Mouse (Mus musculus): ENCODE data around the gene Ttc28.

The Ttc28 gene

GRCm38 (mm10) chr5:110879042-110879441 lies 561 bp upstream of the Ttc28 start:
- DNase-seq (ENCODE audit: low spot score in 2 of 2) = no peak

- no peak for DNase-seq (ENCODE audit: low spot score in 2 of 2)
Measured at GRCm38 (mm10) chr5:110888596-110888995, 9.0 kb downstream of the Ttc28 start.

GRCm38 (mm10) chr5:110889945-110890344 lies 10.3 kb downstream of the Ttc28 start:
- DNase-seq (ENCODE audit: low spot score in 2 of 2) = no peak

GRCm38 (mm10) chr5:110890561-110890960 lies 11.0 kb downstream of the Ttc28 start:
- DNase-seq (ENCODE audit: low spot score in 2 of 2) = no peak

GRCm38 (mm10) chr5:110897114-110897788 lies 17.6 kb downstream of the Ttc28 start:
- DNase-seq (ENCODE audit: low spot score in 2 of 2) = no peak

GRCm38 (mm10) chr5:110898169-110898568 lies 18.6 kb downstream of the Ttc28 start:
- no peak for DNase-seq (ENCODE audit: low spot score in 2 of 2)

- DNase-seq (ENCODE audit: low spot score in 2 of 2) = no peak
Measured at GRCm38 (mm10) chr5:110898785-110899184, 19.2 kb downstream of the Ttc28 start.

GRCm38 (mm10) chr5:110900331-110900730 lies 20.7 kb downstream of the Ttc28 start:
- DNase-seq (ENCODE audit: low spot score in 2 of 2) = no peak

- DNase-seq (ENCODE audit: low spot score in 2 of 2) = no peak
Measured at GRCm38 (mm10) chr5:110906708-110907107, 27.1 kb downstream of the Ttc28 start.

GRCm38 (mm10) chr5:110908879-110909278 lies 29.3 kb downstream of the Ttc28 start:
- no peak for DNase-seq (ENCODE audit: low spot score in 2 of 2)

GRCm38 (mm10) chr5:110909955-110910589 lies 30.5 kb downstream of the Ttc28 start:
- DNase-seq (ENCODE audit: low spot score in 2 of 2) = no peak

- no peak for DNase-seq (ENCODE audit: low spot score in 2 of 2)
Measured at GRCm38 (mm10) chr5:110914859-110915258, 35.3 kb downstream of the Ttc28 start.

GRCm38 (mm10) chr5:110916241-110916640 lies 36.6 kb downstream of the Ttc28 start:
- no peak for DNase-seq (ENCODE audit: low spot score in 2 of 2)

GRCm38 (mm10) chr5:110919541-110919940 lies 39.9 kb downstream of the Ttc28 start:
- no peak for DNase-seq (ENCODE audit: low spot score in 2 of 2)

GRCm38 (mm10) chr5:110923336-110923735 lies 43.7 kb downstream of the Ttc28 start:
- DNase-seq (ENCODE audit: low spot score in 2 of 2) = no peak

- DNase-seq (ENCODE audit: low spot score in 2 of 2) = no peak
Measured at GRCm38 (mm10) chr5:110924636-110925035, 45.0 kb downstream of the Ttc28 start.

GRCm38 (mm10) chr5:110925804-110926203 lies 46.2 kb downstream of the Ttc28 start:
- DNase-seq (ENCODE audit: low spot score in 2 of 2) = no peak

- no peak for DNase-seq (ENCODE audit: low spot score in 2 of 2)
Measured at GRCm38 (mm10) chr5:110928289-110928688, 48.7 kb downstream of the Ttc28 start.

GRCm38 (mm10) chr5:110929306-110929705 lies 49.7 kb downstream of the Ttc28 start:
- DNase-seq (ENCODE audit: low spot score in 2 of 2) = no peak

GRCm38 (mm10) chr5:110936606-110937005 lies 57.0 kb downstream of the Ttc28 start:
- no peak for DNase-seq (ENCODE audit: low spot score in 2 of 2)

GRCm38 (mm10) chr5:110944326-110944725 lies 64.7 kb downstream of the Ttc28 start:
- no peak for DNase-seq (ENCODE audit: low spot score in 2 of 2)

- DNase-seq (ENCODE audit: low spot score in 2 of 2) = no peak
Measured at GRCm38 (mm10) chr5:110948476-110949399, 69.1 kb downstream of the Ttc28 start.
